Mouse (Mus musculus) midbrain, embryonic 15.5 days (tissue): ENCODE measurements around the gene Eme2. TPM values are rescaled to one million over a fixed set of nuclear protein-coding genes. Genes with fewer than 3 reads are reported as not detected.

Experiments
- ATAC-seq: fragments of 200-750 bp; cut with Nextera tagmentation; replicated peaks from 2 replicates; pipeline ENCODE4 v1.8.0; 2017; ENCODE audit warnings: moderate TSS enrichment
- H3K27ac ChIP-seq: fragments of 300-500 bp; sonication (generic); 2 replicates; pipeline ENCODE4 v1.5.1; 2015; ENCODE audit warnings: mild to moderate bottlenecking, inconsistent platforms
- H3K27me3 ChIP-seq: fragments of 300-500 bp; sonication (generic); replicated peaks from 2 replicates; pipeline ENCODE4 v1.6.1; 2015; ENCODE audit warnings: inconsistent platforms
- H3K36me3 ChIP-seq: fragments of 300-500 bp; sonication (generic); replicated peaks from 2 replicates; pipeline ENCODE4 v1.6.1; 2015; ENCODE audit warnings: inconsistent platforms
- H3K4me1 ChIP-seq: fragments of 300-500 bp; sonication (generic); 2 replicates; pipeline ENCODE4 v1.6.1; 2015; ENCODE audit warnings: inconsistent platforms
- H3K4me2 ChIP-seq: fragments of 300-500 bp; sonication (generic); 2 replicates; pipeline ENCODE4 v1.6.1; 2015; ENCODE audit warnings: inconsistent platforms, mild to moderate bottlenecking, moderate library complexity
- H3K4me3 ChIP-seq: fragments of 300-500 bp; sonication (generic); 2 replicates; pipeline ENCODE4 v1.5.1; 2015; ENCODE audit warnings: mild to moderate bottlenecking, inconsistent platforms
- H3K9ac ChIP-seq: fragments of 300-500 bp; sonication (generic); 2 replicates; pipeline ENCODE4 v1.6.1; 2015; ENCODE audit warnings: mild to moderate bottlenecking, inconsistent platforms
- H3K9me3 ChIP-seq: fragments of 300-500 bp; sonication (generic); 2 replicates; pipeline ENCODE4 v1.6.1; 2016; ENCODE audit warnings: inconsistent platforms
- WGBS: fragments of 180-500 bp; shearing (Covaris S2); methylation state at CpG from one replicate; pipeline ENCODE4 v1.1.7; 2015; ENCODE audit warnings: mixed read lengths; 5-methylcytosine and 5-hydroxymethylcytosine counted together
- polyA plus RNA-seq: library from polyadenylated mRNA; unstranded; fragments of >200 nt; fragmentation: Nextera tagmentation; extraction: Ambion mirVana; gene quantifications from 2 replicates; pipeline ENCODE4 v1.2.1, GENCODE M21; 2015

The Eme2 gene
- polyA plus RNA-seq, 1 experiment from 2014 or later: 33.4 TPM

DNA sequence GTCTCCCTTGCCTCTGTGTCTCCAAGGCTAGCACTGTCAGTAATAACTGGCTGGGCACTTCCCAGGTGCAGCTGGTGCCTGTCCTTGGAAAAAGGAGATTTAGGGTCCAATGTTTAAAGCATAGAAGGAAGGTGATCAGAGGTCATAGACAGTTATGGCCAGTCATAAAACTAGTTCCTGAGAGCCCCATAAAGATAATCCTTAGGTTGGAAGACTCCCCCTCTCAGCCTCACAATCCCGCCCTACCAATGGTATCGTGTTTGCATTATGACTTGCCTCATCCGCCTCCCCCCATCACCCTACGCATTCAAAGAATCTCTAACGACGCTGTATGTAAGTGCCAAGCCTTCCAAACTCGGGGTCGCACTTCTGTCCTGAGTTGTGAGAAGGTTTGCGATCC, 50.4 kb downstream of the Eme2 start:
- no peak overlapping the region for H3K27ac ChIP-seq
- 58% methylated on average over 9 of the region's 9 CpGs for WGBS
- peaks cover 12% of the 10 kb centered on the region for H3K27me3 ChIP-seq
- H3K4me1 ChIP-seq: peaks cover 13% of the 10 kb centered on the region
- H3K9ac ChIP-seq: no peak overlapping the region
- H3K4me3 ChIP-seq: no peak overlapping the region
- no peaks in the 10 kb centered on the region for H3K9me3 ChIP-seq
- no peak overlapping the region for H3K4me2 ChIP-seq
- ATAC-seq: no peak
- no peaks in the 10 kb centered on the region for H3K36me3 ChIP-seq

DNA sequence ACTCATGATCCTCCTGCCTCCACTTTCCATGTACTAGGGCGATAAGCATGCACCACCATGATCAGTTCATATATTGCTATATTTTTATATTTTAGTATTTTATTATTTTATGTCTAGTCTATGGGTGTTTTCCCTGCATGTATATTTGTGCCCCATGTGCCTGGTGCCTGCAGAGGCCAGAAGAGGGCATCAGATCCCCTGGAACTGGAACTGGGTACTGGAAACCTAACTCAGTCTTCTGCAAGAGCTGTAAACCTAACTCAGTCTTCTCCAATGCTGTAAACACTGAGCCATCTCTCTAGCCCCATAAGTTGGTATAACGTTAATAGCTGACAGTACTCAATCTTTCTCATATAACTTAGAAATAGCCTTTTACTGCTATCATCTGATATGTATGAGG, 52.3 kb downstream of the Eme2 start:
- whole genome bisulfite sequencing: 63% methylated on average over 2 of the region's 2 CpGs
- no peak for ATAC-seq
- H3K36me3 ChIP-seq: no peaks in the 10 kb centered on the region
- H3K4me2 ChIP-seq: no peak overlapping the region
- H3K9me3 ChIP-seq: no peaks in the 10 kb centered on the region
- H3K27ac ChIP-seq: no peak overlapping the region
- H3K9ac ChIP-seq: no peak overlapping the region
- H3K4me3 ChIP-seq: no peak overlapping the region
- peaks cover 15% of the 10 kb centered on the region for H3K27me3 ChIP-seq
- no peaks in the 10 kb centered on the region for H3K4me1 ChIP-seq

- H3K4me3 ChIP-seq: no peak overlapping the region
- no peak for ATAC-seq
- WGBS: 46% methylated on average over 4 of the region's 4 CpGs
- no peaks in the 10 kb centered on the region for H3K9me3 ChIP-seq
- H3K4me2 ChIP-seq: no peak overlapping the region
- H3K36me3 ChIP-seq: no peaks in the 10 kb centered on the region
- H3K27ac ChIP-seq: no peak overlapping the region
- no peak overlapping the region for H3K9ac ChIP-seq
- no peaks in the 10 kb centered on the region for H3K4me1 ChIP-seq
- peaks cover 21% of the 10 kb centered on the region for H3K27me3 ChIP-seq
These were observed 53.8 kb downstream of the Eme2 start for GRCm38 (mm10) chr17:24841133-24841532.

DNA sequence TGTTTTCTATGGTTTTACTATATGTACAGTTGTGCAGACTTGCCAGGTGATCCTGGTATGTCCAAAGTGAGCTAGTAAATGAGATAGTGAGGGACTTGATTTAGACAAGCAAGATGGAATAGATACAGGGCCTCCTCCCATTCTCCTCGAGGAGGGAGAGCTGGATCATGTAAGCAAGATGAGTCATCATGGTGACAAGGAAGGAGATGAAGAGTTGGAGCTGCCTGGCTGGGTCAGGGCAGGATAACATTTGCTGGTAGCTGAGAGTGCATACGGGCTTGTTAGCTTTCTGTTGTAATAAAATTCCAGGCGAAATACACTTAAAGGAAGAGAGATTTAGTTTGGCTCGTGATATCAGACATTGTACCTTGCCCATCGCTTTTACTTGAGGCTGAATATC, 54.5 kb downstream of the Eme2 start:
- H3K36me3 ChIP-seq: no peaks in the 10 kb centered on the region
- no peaks in the 10 kb centered on the region for H3K4me1 ChIP-seq
- H3K9ac ChIP-seq: no peak overlapping the region
- WGBS: 67% methylated on average over 5 of the region's 5 CpGs
- H3K4me3 ChIP-seq: no peak overlapping the region
- ATAC-seq: no peak
- no peaks in the 10 kb centered on the region for H3K9me3 ChIP-seq
- H3K27me3 ChIP-seq: peaks cover 21% of the 10 kb centered on the region
- no peak overlapping the region for H3K4me2 ChIP-seq
- H3K27ac ChIP-seq: no peak overlapping the region

DNA sequence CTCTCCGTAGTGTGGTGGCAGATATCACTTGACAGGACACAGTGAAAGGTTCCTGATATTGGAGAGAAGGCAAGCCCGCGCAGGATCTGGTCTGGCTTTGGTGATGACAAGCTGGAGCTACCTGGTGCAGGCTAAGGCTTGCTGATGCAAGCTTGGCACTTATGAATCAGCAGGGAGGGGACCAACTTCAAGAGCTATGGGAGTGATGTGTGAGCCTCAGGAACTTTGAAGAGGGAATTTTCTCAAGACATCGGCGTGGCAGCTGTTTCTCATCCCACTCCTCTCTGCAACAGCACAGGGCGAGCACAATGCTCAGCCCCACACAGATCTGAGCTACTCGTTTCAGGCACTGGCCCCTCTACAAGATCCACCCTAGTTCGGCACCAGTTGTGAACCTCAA, 55.0 kb downstream of the Eme2 start, which contains the start of gene Hagh:
Gene Hagh, plus strand, starts transcription at position 302 of the 400 bp plus-strand sequence.
- no peak for ATAC-seq
- 77% methylated on average over 8 of the region's 8 CpGs for WGBS
- H3K9me3 ChIP-seq: no peaks in the 10 kb centered on the region
- H3K4me1 ChIP-seq: no peaks in the 10 kb centered on the region
- no peak within 1 kb of the TSS for H3K4me3 ChIP-seq
- no peaks in the 10 kb centered on the region for H3K36me3 ChIP-seq
- H3K27ac ChIP-seq: no peak within 1 kb of the TSS
- H3K9ac ChIP-seq: no peak within 1 kb of the TSS
- no peak within 1 kb of the TSS for H3K4me2 ChIP-seq
- peaks cover 21% of the 10 kb centered on the region for H3K27me3 ChIP-seq

Other genes with a start within 250 kb of the Eme2 start
- 45.3 and 52.6 TPM in 2 replicates for gene Slc9a3r2, start 244.8 kb downstream of the Eme2 start, polyA plus RNA-seq
- 0.38 and 0.66 TPM in 2 replicates for gene Npw, start 236.6 kb downstream of the Eme2 start, polyA plus RNA-seq
- 21.9 and 22.9 TPM in 2 replicates for gene Zfp598, start 225.4 kb downstream of the Eme2 start, polyA plus RNA-seq
- gene Syngr3, start 205.1 kb downstream of the Eme2 start, polyA plus RNA-seq: 240 and 255 TPM in 2 replicates
- gene Gfer, start 198.9 kb downstream of the Eme2 start, polyA plus RNA-seq: 36.2 and 39.2 TPM in 2 replicates
- 2.1 and 2.5 TPM in 2 replicates for gene Noxo1, start 198.9 kb downstream of the Eme2 start, polyA plus RNA-seq
- 71.4 and 72.1 TPM in 2 replicates for gene Tbl3, start 187.4 kb downstream of the Eme2 start, polyA plus RNA-seq
- not detected in 2 replicates for gene Rnf151, start 177.0 kb downstream of the Eme2 start, polyA plus RNA-seq
- gene Rps2, start 177.0 kb downstream of the Eme2 start, polyA plus RNA-seq: 706 and 744 TPM in 2 replicates
- gene Ndufb10, start 170.6 kb downstream of the Eme2 start, polyA plus RNA-seq: 270 and 281 TPM in 2 replicates
- gene Rpl3l, start 167.3 kb downstream of the Eme2 start, polyA plus RNA-seq: not detected in 2 replicates
- 16.5 and 19.8 TPM in 2 replicates for gene Msrb1, start 158.4 kb downstream of the Eme2 start, polyA plus RNA-seq
- gene Hs3st6, start 142.1 kb downstream of the Eme2 start, polyA plus RNA-seq: 0.25 TPM in 1 of 2 replicates, not detected in the other
- not detected in 2 replicates for gene Meiob, start 90.8 kb downstream of the Eme2 start, polyA plus RNA-seq
- 61.5 and 66.8 TPM in 2 replicates for gene Hagh, start 54.9 kb downstream of the Eme2 start, polyA plus RNA-seq
- 19.1 TPM in 2 replicates for gene Fahd1, start 44.7 kb downstream of the Eme2 start, polyA plus RNA-seq
- gene Igfals, start 29.1 kb downstream of the Eme2 start, polyA plus RNA-seq: 0.10 TPM in 1 of 2 replicates, not detected in the other
- 61.2 and 65.7 TPM in 2 replicates for gene Nubp2, start 8.7 kb downstream of the Eme2 start, polyA plus RNA-seq
- gene Spsb3, start 8.4 kb downstream of the Eme2 start, polyA plus RNA-seq: 94.1 and 97.2 TPM in 2 replicates
- gene Mrps34, start within 50 bp of the Eme2 start, polyA plus RNA-seq: 73.1 and 78.9 TPM in 2 replicates
- gene Nme3, start 1.4 kb upstream of the Eme2 start, polyA plus RNA-seq: 79.7 and 82.3 TPM in 2 replicates
- 99.5 and 112 TPM in 2 replicates for gene Mapk8ip3, start 41.9 kb upstream of the Eme2 start, polyA plus RNA-seq
- gene Jpt2, start 65.6 kb upstream of the Eme2 start, polyA plus RNA-seq: 102 and 103 TPM in 2 replicates
- gene Cramp1l, start 120.7 kb upstream of the Eme2 start, polyA plus RNA-seq: 6.3 and 7.1 TPM in 2 replicates
- 20.0 and 22.5 TPM in 2 replicates for gene Ift140, start 121.0 kb upstream of the Eme2 start, polyA plus RNA-seq
- 12.6 and 13.0 TPM in 2 replicates for gene Tmem204, start 188.5 kb upstream of the Eme2 start, polyA plus RNA-seq
- gene Telo2, start 220.9 kb upstream of the Eme2 start, polyA plus RNA-seq: 57.8 and 67.0 TPM in 2 replicates
- not detected in 2 replicates for gene Ptx4, start 225.7 kb upstream of the Eme2 start, polyA plus RNA-seq
- 35.0 and 36.3 TPM in 2 replicates for gene Clcn7, start 238.3 kb upstream of the Eme2 start, polyA plus RNA-seq